Comparison of ENCODE assay signal across 8 mouse cellular contexts in the genomic region with DNA sequence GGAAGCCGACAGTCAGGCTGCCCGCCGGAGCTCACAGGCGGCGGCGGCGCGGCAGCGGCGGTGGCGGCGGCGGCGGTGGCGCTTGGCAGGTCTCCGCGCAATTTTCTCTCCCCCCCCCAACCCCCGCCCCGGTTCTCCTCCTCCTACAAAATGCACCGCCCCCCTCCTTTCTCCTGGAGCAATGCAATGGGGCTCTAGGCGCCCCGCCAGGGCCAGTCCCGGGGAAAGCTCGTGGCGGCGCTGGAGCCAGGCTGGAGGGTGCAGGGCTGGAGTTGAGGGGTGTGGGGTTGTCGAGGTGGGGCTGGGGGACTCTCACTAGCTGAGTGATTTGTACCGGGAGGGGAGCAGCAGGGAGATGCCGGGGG. TPM values are rescaled to one million over a fixed set of nuclear protein-coding genes. Genes with fewer than 3 reads are reported as not detected.
DNase-seq lines count a peak whose midpoint lies in the region; ATAC-seq lines count a peak whose summit lies in the region.

No protein-coding gene starts in this region.

- peak; percentile 19 for DNase-seq in adipocyte (ENCODE audit: low spot score)
- peak; percentile 80 to 83 for DNase-seq in cerebellum, postnatal 10 days
- DNase-seq in gastrocnemius, postnatal 25 days = peak; percentile 55
- no peak for DNase-seq in intestine, embryonic 14.5 days (ENCODE audit: low spot score)
- peak; percentile 65 to 88 for DNase-seq in left cerebral cortex, postnatal 10 days (ENCODE audit: extremely low spot score in 1 of 2, low spot score in 2 of 2)
- DNase-seq in mesoderm, embryonic 11.5 days (ENCODE audit: low read depth, low spot score) = peak; percentile 41
- peak; percentile 82 for DNase-seq in right cerebral cortex, postnatal 4 days
- DNase-seq in yolk sac, embryonic 10.5 days (ENCODE audit: low spot score) = no peak

- peak overlapping the region; percentile 61 for H3K4me3 ChIP-seq in intestine, embryonic 14.5 days (ENCODE audit: low read depth, low read length)

- peaks cover 6% of the 10 kb centered on the region; the same call in 1 of the 2 replicates for H3K9me3 ChIP-seq in intestine, embryonic 14.5 days (ENCODE audit: control insufficient read depth, low read length)

- no peaks in the 10 kb centered on the region for H3K36me3 ChIP-seq in intestine, embryonic 14.5 days (ENCODE audit: control insufficient read depth, insufficient read depth, low read length)

- intact Hi-C loops in left cerebral cortex, postnatal 10 days (cut with DNase I) = loop anchor here (1.0 to 10.0 kb wide), 5 partner anchors 60 to 622 kb away; no protein-coding TSS in a partner anchor

- H3K27ac ChIP-seq in intestine, embryonic 14.5 days (ENCODE audit: low read depth) = peak overlapping the region; percentile 74

- peak; percentile 58 for ATAC-seq in intestine, embryonic 14.5 days (replicated peaks; ENCODE audit: low FRiP score, low TSS enrichment, low read depth)

- H3K4me1 ChIP-seq in intestine, embryonic 14.5 days (replicated peaks; ENCODE audit: control insufficient read depth, insufficient read depth, low read length) = peaks cover 18% of the 10 kb centered on the region

- WGBS in intestine, embryonic 14.5 days = 1% methylated on average over 29 of the region's 29 CpGs

- H3K27me3 ChIP-seq in intestine, embryonic 14.5 days (replicated peaks; ENCODE audit: control insufficient read depth, insufficient read depth, low read length) = peaks cover 20% of the 10 kb centered on the region

- H3K4me2 ChIP-seq in intestine, embryonic 14.5 days (ENCODE audit: low read length) = peak overlapping the region; percentile 93

- peak overlapping the region; percentile 59 for H3K9ac ChIP-seq in intestine, embryonic 14.5 days (ENCODE audit: low read length)

RNA-seq across cellular contexts. Expression of a gene that starts 0.7 kb away (rescaled TPM):
- total RNA-seq in gastrocnemius, postnatal 25 days (2021) = 1 to 10 TPM; 1.6 TPM
- 3.6 and 4.1 TPM in 2 replicates for polyA plus RNA-seq in intestine, embryonic 14.5 days (2014; fragmentation: Nextera tagmentation; extraction: Ambion mirVana)
- total RNA-seq in left cerebral cortex, postnatal 10 days (2021) = 10 to 100 TPM; 13.0 to 13.7 TPM

Comparison
In these comparisons a context has a peak if more than half of its experiments do, and no peak if none do; other contexts are left out.
1. DNase-seq: peak in adipocyte (single experiment), cerebellum, postnatal 10 days (2 of 2), gastrocnemius, postnatal 25 days (single experiment), left cerebral cortex, postnatal 10 days (2 of 2), mesoderm, embryonic 11.5 days (single experiment) and right cerebral cortex, postnatal 4 days (single experiment); none in intestine, embryonic 14.5 days (single experiment) and yolk sac, embryonic 10.5 days (single experiment).
2. RNA of a gene that starts 0.7 kb away (total RNA-seq): 13.0 to 13.7 TPM in left cerebral cortex, postnatal 10 days; 1.6 TPM in gastrocnemius, postnatal 25 days; every median in the first group is over 4 times any median in the second.